Mouse (Mus musculus) ES-Bruce4 (cell line): ENCODE measurements around the gene Snx29.

Experiments used
- CTCF ChIP-seq: IDR thresholded peaks from one replicate; pipeline ENCODE4 v1.8.1; 2011; ENCODE audit warnings: low read depth, low read length
- POLR2A ChIP-seq: IDR thresholded peaks from one replicate; pipeline ENCODE4 v1.8.1; 2011; ENCODE audit warnings: low read length; ENCODE audit not compliant: insufficient read depth

- no peak for TF ChIP-seq CTCF
- no peak for TF ChIP-seq POLR2A
Observed at GRCm38 (mm10) chr16:11757951-11758350, 435.2 kb downstream of the Snx29 start.
